In the genomic region with DNA sequence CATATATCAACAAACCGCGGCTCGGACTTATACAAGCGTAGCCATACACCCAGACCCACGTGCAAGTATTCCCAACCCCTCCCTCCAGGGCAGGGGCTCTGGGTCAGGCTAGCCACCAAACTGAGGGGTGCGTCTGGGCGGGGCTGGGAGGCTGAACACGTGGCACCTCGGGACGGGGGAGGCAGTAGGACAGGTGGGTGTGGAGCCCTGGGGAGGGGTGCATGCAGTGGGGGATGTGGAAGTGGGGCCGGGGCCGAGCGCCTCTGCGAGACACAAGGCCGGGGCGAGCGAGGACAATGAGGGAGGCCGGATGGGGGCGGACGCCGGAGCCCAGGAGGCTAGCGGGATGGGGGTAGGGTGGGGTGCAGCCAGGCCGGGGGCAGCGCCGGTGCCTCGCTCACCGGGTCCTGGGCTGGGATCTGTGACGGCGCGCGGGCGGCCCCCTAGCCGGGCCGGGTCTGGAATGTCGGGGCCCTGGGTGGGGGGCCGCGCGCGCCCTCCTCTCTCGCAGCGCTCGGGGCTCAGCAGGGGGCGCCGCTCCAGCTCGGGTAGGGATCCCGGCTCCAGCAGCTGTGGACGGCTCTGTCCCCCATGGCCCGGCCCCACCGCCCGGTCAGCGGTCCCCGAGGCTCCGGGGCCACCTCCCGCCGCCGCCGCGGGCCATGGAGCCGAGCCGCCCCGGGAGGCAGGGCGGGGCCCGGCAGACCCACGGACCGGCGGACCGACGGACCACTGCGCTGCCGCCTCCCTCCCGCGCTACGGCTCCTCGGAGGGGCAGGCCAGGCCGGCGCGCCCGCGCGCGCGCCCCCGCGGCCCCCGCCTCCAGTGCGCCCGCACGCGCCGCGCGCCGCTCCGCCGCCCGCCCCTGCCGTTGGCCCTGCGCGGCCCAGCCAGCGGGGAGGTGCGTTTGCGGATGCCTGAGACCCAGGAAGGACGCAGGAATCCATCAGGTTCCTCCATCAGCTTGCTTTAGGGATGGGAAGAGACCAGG, we compare ENCODE assay signal across 9 mouse cellular contexts. TPM values are rescaled to one million over a fixed set of nuclear protein-coding genes. Genes with fewer than 3 reads are reported as not detected.
DNase-seq lines count a peak whose midpoint lies in the region; ATAC-seq and TF ChIP-seq lines count a peak whose summit lies in the region.
"Had no signal": no experiment of that assay in that cellular context is flagged by ENCODE, and none has a peak within 500 bp of the region (broad histone marks: within the 10 kb centered on the region; RNA-seq: fewer than 3 reads in every experiment).

A gene (minus strand): TSS at position 787 of the 991 bp plus-strand sequence.

- H3K4me2 ChIP-seq in forebrain, embryonic 12.5 days: peak within 1 kb of the TSS; percentile 92
- H3K4me2 ChIP-seq in lung, postnatal 0 days (replicated peaks; ENCODE audit: low read depth, low read length): peak within 1 kb of the TSS; percentile 96

- intact Hi-C loops in heart, postnatal 14 days (cut with DNase I): no loop called here

- H3K27ac ChIP-seq in bone marrow macrophage, adult 2 months (ENCODE audit: insufficient read depth, low read depth, low read length): no peak within 1 kb of the TSS
- H3K27ac ChIP-seq in forebrain, embryonic 12.5 days: peak within 1 kb of the TSS; percentile 79
- no peak within 1 kb of the TSS for H3K27ac ChIP-seq in lung, postnatal 0 days (ENCODE audit: low read length)
- no peak within 1 kb of the TSS for H3K27ac ChIP-seq in small intestine, adult 2 months (ENCODE audit: insufficient read depth, low read depth, low read length)
- H3K27ac ChIP-seq: macrophage had no signal

- peaks cover 31% of the 10 kb centered on the region for H3K36me3 ChIP-seq in erythroblast, embryonic 14.5 days (ENCODE audit: control insufficient read depth)
- peaks cover 41% of the 10 kb centered on the region for H3K36me3 ChIP-seq in forebrain, embryonic 12.5 days (replicated peaks)
- H3K36me3 ChIP-seq in lung, postnatal 0 days (ENCODE audit: insufficient read depth, low read length): peaks cover 11% of the 10 kb centered on the region; the same call in 1 of the 2 replicates
- peaks cover 17% of the 10 kb centered on the region for H3K36me3 ChIP-seq in small intestine, adult 2 months (ENCODE audit: control insufficient read depth, insufficient read depth, low read length)

- H3K4me1 ChIP-seq in erythroblast, embryonic 14.5 days (ENCODE audit: control insufficient read depth): peaks cover 48% of the 10 kb centered on the region
- peaks cover 18% of the 10 kb centered on the region for H3K4me1 ChIP-seq in bone marrow macrophage, adult 2 months (ENCODE audit: control insufficient read depth, insufficient read depth, low read length)
- H3K4me1 ChIP-seq in forebrain, embryonic 12.5 days: peaks cover 55% of the 10 kb centered on the region
- peaks cover 10% of the 10 kb centered on the region; the same call in 1 of the 2 replicates for H3K4me1 ChIP-seq in lung, postnatal 0 days (ENCODE audit: insufficient read depth, low read depth, low read length)
- peaks cover 4% of the 10 kb centered on the region; the same call in 1 of the 2 replicates for H3K4me1 ChIP-seq in small intestine, adult 2 months (ENCODE audit: control insufficient read depth, insufficient read depth, insufficient read length, low read length)

- no peak for ATAC-seq in erythroblast, adult 5-6 weeks (replicated peaks; ENCODE audit: low FRiP score, poor library complexity, severe bottlenecking)
- ATAC-seq in forebrain, embryonic 12.5 days (ENCODE audit: low FRiP score): peak; percentile 61
- peak; percentile 27 for ATAC-seq in lung, postnatal 0 days

- TF ChIP-seq POLR2A in bone marrow macrophage, adult 2 months (IDR thresholded peaks at IDR 0.05; ENCODE audit: borderline replicate concordance, low read depth, low read length): no peak
- TF ChIP-seq POLR2A in small intestine, adult 2 months (IDR thresholded peaks at IDR 0.05; ENCODE audit: low read depth, low read length): no peak

- no peak for TF ChIP-seq EP300 in lung, postnatal 0 days (IDR thresholded peaks at IDR 0.05)

- no peaks in the 10 kb centered on the region for H3K9me3 ChIP-seq in erythroblast, embryonic 14.5 days (ENCODE audit: control insufficient read depth, low read length)
- no peaks in the 10 kb centered on the region for H3K9me3 ChIP-seq in forebrain, embryonic 12.5 days
- no peaks in the 10 kb centered on the region for H3K9me3 ChIP-seq in lung, postnatal 0 days (ENCODE audit: low read length)

- peak within 1 kb of the TSS; percentile 62 for H3K4me3 ChIP-seq in erythroblast, embryonic 14.5 days (replicated peaks)
- H3K4me3 ChIP-seq in bone marrow macrophage, adult 2 months (ENCODE audit: insufficient read depth, low read length): peak within 1 kb of the TSS; percentile 44
- H3K4me3 ChIP-seq in forebrain, embryonic 12.5 days (replicated peaks): peak within 1 kb of the TSS; percentile 92
- H3K4me3 ChIP-seq in lung, postnatal 0 days (ENCODE audit: low read depth, low read length): peak within 1 kb of the TSS; percentile 65
- peak within 1 kb of the TSS; percentile 59 for H3K4me3 ChIP-seq in small intestine, adult 2 months (ENCODE audit: low read depth, low read length)

- peak; percentile 65 to 76 for DNase-seq in heart, postnatal 14 days
- DNase-seq in layer of hippocampus, adult 9-11 months: peak; percentile 48
- peak; percentile 60 for DNase-seq in lung, postnatal 0 days (ENCODE audit: low spot score)

- H3K27me3 ChIP-seq in erythroblast, embryonic 14.5 days (ENCODE audit: control insufficient read depth): peaks cover 48% of the 10 kb centered on the region
- H3K27me3 ChIP-seq in forebrain, embryonic 12.5 days: no peaks in the 10 kb centered on the region
- no peaks in the 10 kb centered on the region for H3K27me3 ChIP-seq in lung, postnatal 0 days (replicated peaks; ENCODE audit: insufficient read depth, low read length)
- H3K27me3 ChIP-seq in small intestine, adult 2 months (ENCODE audit: control insufficient read depth, insufficient read depth, low read length): peaks cover 8% of the 10 kb centered on the region

- H3K9ac ChIP-seq in forebrain, embryonic 12.5 days: peak within 1 kb of the TSS; percentile 95
- peak within 1 kb of the TSS; percentile 44 for H3K9ac ChIP-seq in lung, postnatal 0 days (replicated peaks; ENCODE audit: low read depth)

- TF ChIP-seq CTCF in bone marrow macrophage, adult 2 months (IDR thresholded peaks at IDR 0.05; ENCODE audit: low read depth, low read length): no peak
- TF ChIP-seq CTCF in lung, postnatal 0 days (IDR thresholded peaks at IDR 0.05): peak; percentile 50
- no peak for TF ChIP-seq CTCF in small intestine, adult 2 months (IDR thresholded peaks at IDR 0.05; ENCODE audit: extremely low read depth, insufficient read length, insufficient replicate concordance, low read depth, low read length)

- WGBS in forebrain, embryonic 12.5 days: under 1% methylated on average over 79 of the region's 103 CpGs
- WGBS in lung, postnatal 0 days: under 1% methylated on average over 35 of the region's 103 CpGs
- WGBS in small intestine, adult 2 months: 2% methylated on average over 99 of the region's 103 CpGs

RNA-seq across cellular contexts. Expression of the gene that starts here (rescaled TPM):
- 0.23 and 0.25 TPM in 2 replicates for polyA plus RNA-seq in erythroblast, embryonic 14.5 days (2012)
- total RNA-seq in erythroblast, adult 5-6 weeks (2015; ENCODE audit: low replicate concordance): 0.19 TPM in 1 of 2 replicates, not detected in the other
- 0.14 TPM in 1 of 2 replicates, not detected in the other for total RNA-seq in erythroblast, adult 5-6 weeks (2017; ENCODE audit: low replicate concordance)
- polyA plus RNA-seq in bone marrow macrophage, adult 2 months (2012; ENCODE audit: insufficient read depth, insufficient read length, missing spikeins): 0.32 TPM in 1 of 2 replicates, not detected in the other
- polyA plus RNA-seq in forebrain, embryonic 12.5 days (2016; fragmentation: Nextera tagmentation; extraction: Ambion mirVana): 36.4 and 36.9 TPM in 2 replicates
- total RNA-seq in heart, postnatal 14 days (2021): 1 to 10 TPM; 7.5 to 8.0 TPM
- 7.2 and 7.7 TPM in 2 replicates for polyA plus RNA-seq in lung, postnatal 0 days (2015; fragmentation: Nextera tagmentation; extraction: Ambion mirVana)
- 6.7 and 7.5 TPM in 2 replicates for polyA plus RNA-seq in small intestine, adult 2 months (2012; rRNA removed)

Comparison
In these comparisons a context has a peak if more than half of its experiments do, and no peak if none do; other contexts are left out.
1. RNA of the gene that starts here (total RNA-seq): 7.5 to 8.0 TPM in heart, postnatal 14 days; 0.14 to 0.19 TPM in erythroblast, adult 5-6 weeks; every median in the first group is over 4 times any median in the second.
2. Peak in every context shown above with its lines, with median percentiles within 50 percentile points of each other: H3K4me3 ChIP-seq and DNase-seq.